Mouse (Mus musculus) megakaryocyte-erythroid progenitor cell, adult 5-6 weeks (primary cell): ENCODE data around the gene Cfap45. TPM values are rescaled to one million over a fixed set of nuclear protein-coding genes. Genes with fewer than 3 reads are reported as not detected.

Experiments
- total RNA-seq, 2 experiments: library from RNA; stranded (forward) in 1 of 2; stranded (reverse) in 1 of 2; fragments of 200-1000, 215-1000 nt in 1 of 2; fragments of >200 nt in 1 of 2; fragmentation: Nextera tagmentation in 1 of 2; gene quantifications; 2 replicates each; pipeline ENCODE4 v1.2.3; 2014 to 2017

Gene Cfap45
- total RNA-seq, 2 experiments from 2014 or later: 0.75 TPM; not detected in 1

Other genes with a start within 250 kb of the Cfap45 start
- not detected in 2 replicates for gene Atp1a2, start 222.7 kb upstream of the Cfap45 start, total RNA-seq (2014; fragmentation: Nextera tagmentation)
- not detected in 2 replicates for gene Atp1a2, start 222.7 kb upstream of the Cfap45 start, total RNA-seq (2017)
- gene Kcnj9, start 191.5 kb upstream of the Cfap45 start, total RNA-seq (2014; fragmentation: Nextera tagmentation): not detected in 2 replicates
- not detected in 2 replicates for gene Kcnj9, start 191.5 kb upstream of the Cfap45 start, total RNA-seq (2017)
- not detected in 2 replicates for gene Kcnj10, start 179.6 kb upstream of the Cfap45 start, total RNA-seq (2014; fragmentation: Nextera tagmentation)
- gene Kcnj10, start 179.6 kb upstream of the Cfap45 start, total RNA-seq (2017): 0.15 and 0.75 TPM in 2 replicates
- gene Pigm, start 144.3 kb upstream of the Cfap45 start, total RNA-seq (2014; fragmentation: Nextera tagmentation): 12.9 and 18.2 TPM in 2 replicates
- gene Pigm, start 144.3 kb upstream of the Cfap45 start, total RNA-seq (2017): 16.4 and 16.8 TPM in 2 replicates
- not detected in 2 replicates for gene Slamf9, start 45.4 kb upstream of the Cfap45 start, total RNA-seq (2014; fragmentation: Nextera tagmentation)
- not detected in 2 replicates for gene Slamf9, start 45.4 kb upstream of the Cfap45 start, total RNA-seq (2017)
- gene Igsf9, start 39.0 kb upstream of the Cfap45 start, total RNA-seq (2014; fragmentation: Nextera tagmentation): not detected in 2 replicates
- 0.09 TPM in 1 of 2 replicates, not detected in the other for gene Igsf9, start 39.0 kb upstream of the Cfap45 start, total RNA-seq (2017)
- gene Tagln2, start 20.8 kb upstream of the Cfap45 start, total RNA-seq (2014; fragmentation: Nextera tagmentation): 244 and 269 TPM in 2 replicates
- gene Tagln2, start 20.8 kb upstream of the Cfap45 start, total RNA-seq (2017): 147 and 171 TPM in 2 replicates
- not detected in 2 replicates for gene Vsig8, start 35.1 kb downstream of the Cfap45 start, total RNA-seq (2014; fragmentation: Nextera tagmentation)
- not detected in 2 replicates for gene Vsig8, start 35.1 kb downstream of the Cfap45 start, total RNA-seq (2017)
- not detected in 2 replicates for gene Slamf8, start 69.8 kb downstream of the Cfap45 start, total RNA-seq (2014; fragmentation: Nextera tagmentation)
- not detected in 2 replicates for gene Slamf8, start 69.8 kb downstream of the Cfap45 start, total RNA-seq (2017)
- not detected in 2 replicates for gene Fcrl6, start 81.8 kb downstream of the Cfap45 start, total RNA-seq (2014; fragmentation: Nextera tagmentation)
- gene Fcrl6, start 81.8 kb downstream of the Cfap45 start, total RNA-seq (2017): not detected in 2 replicates
- gene Dusp23, start 112.2 kb downstream of the Cfap45 start, total RNA-seq (2014; fragmentation: Nextera tagmentation): 2.7 and 8.0 TPM in 2 replicates
- gene Dusp23, start 112.2 kb downstream of the Cfap45 start, total RNA-seq (2017): 0.76 and 1.6 TPM in 2 replicates
- not detected in 2 replicates for gene Crp, start 177.3 kb downstream of the Cfap45 start, total RNA-seq (2014; fragmentation: Nextera tagmentation)
- gene Crp, start 177.3 kb downstream of the Cfap45 start, total RNA-seq (2017): not detected in 2 replicates